Mouse (Mus musculus) limb, embryonic 10.5 days (tissue): Measurements from ENCODE around the gene Tmem132d. TPM values are rescaled to one million over a fixed set of nuclear protein-coding genes. Genes with fewer than 3 reads are reported as not detected.

Experiments used
- DNase-seq: peaks from one replicate; pipeline ENCODE4 v3.0.0-alpha.2; 2017; ENCODE audit warnings: low spot score
- H3K27ac ChIP-seq: fragments of 300-500 bp; sonication (generic); 2 replicates; pipeline ENCODE4 v1.5.1; 2016; ENCODE audit warnings: mild to moderate bottlenecking
- H3K27me3 ChIP-seq: fragments of 300-500 bp; sonication (generic); 2 replicates; pipeline ENCODE4 v1.6.1; 2016; ENCODE audit warnings: low read depth, mild to moderate bottlenecking; ENCODE audit not compliant: poor library complexity, severe bottlenecking
- H3K36me3 ChIP-seq: fragments of 300-500 bp; sonication (generic); 2 replicates; pipeline ENCODE4 v1.6.1; 2016; ENCODE audit warnings: mild to moderate bottlenecking, moderate library complexity
- H3K4me1 ChIP-seq: fragments of 300-500 bp; sonication (generic); 2 replicates; pipeline ENCODE4 v1.6.1; 2016
- H3K4me3 ChIP-seq: fragments of 300-500 bp; sonication (generic); 2 replicates; pipeline ENCODE4 v1.5.1; 2016; ENCODE audit warnings: mild to moderate bottlenecking, moderate library complexity
- H3K9me3 ChIP-seq: fragments of 300-500 bp; sonication (generic); replicated peaks from 2 replicates; pipeline ENCODE4 v1.6.1; 2016; ENCODE audit warnings: mild to moderate bottlenecking
- WGBS: fragments of 180-500 bp; shearing (Covaris S2); methylation state at CpG from one replicate; pipeline ENCODE4 v1.1.7; 2016; 5-methylcytosine and 5-hydroxymethylcytosine counted together
- polyA plus RNA-seq: library from polyadenylated mRNA; unstranded; fragments of >200 nt; fragmentation: Nextera tagmentation; extraction: Ambion mirVana; gene quantifications from 2 replicates; pipeline ENCODE4 v1.2.1, GENCODE M21; 2016

The Tmem132d gene
- polyA plus RNA-seq, 1 experiment from 2014 or later: 1.2 TPM

- H3K9me3 ChIP-seq: no peaks in the 10 kb centered on the region
- no peak overlapping the region for H3K27ac ChIP-seq
- H3K27me3 ChIP-seq: peaks cover 88% of the 10 kb centered on the region
- peak; percentile 78 for DNase-seq
- H3K4me3 ChIP-seq: no peak overlapping the region
- WGBS: 18% methylated on average over 9 of the region's 9 CpGs
- H3K36me3 ChIP-seq: no peaks in the 10 kb centered on the region
- peaks cover 16% of the 10 kb centered on the region for H3K4me1 ChIP-seq
Observed at GRCm38 (mm10) chr5:128436909-128437308, 4.0 kb upstream of the Tmem132d start.

DNA sequence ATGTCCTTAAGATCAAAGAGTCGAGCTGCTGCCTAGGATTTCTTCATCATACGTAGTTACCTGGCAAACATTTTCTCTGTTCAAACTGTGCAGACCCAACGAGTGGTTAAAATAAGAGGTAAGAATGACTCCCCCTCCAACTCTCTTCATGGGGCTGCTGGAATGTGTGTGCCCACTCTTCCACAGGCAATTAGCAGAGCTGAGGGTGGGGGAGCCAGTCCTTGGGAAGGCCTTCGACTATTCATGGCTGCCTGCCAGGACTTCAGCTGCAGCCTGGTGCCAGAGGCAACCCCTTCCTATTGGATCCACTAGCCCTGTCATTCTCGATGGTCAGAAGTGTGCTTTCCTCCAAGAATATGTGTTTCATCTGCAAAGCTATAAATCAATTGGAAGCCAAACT, 2.8 kb upstream of the Tmem132d start:
- H3K4me1 ChIP-seq: peaks cover 16% of the 10 kb centered on the region
- H3K36me3 ChIP-seq: no peaks in the 10 kb centered on the region
- H3K27me3 ChIP-seq: peaks cover 89% of the 10 kb centered on the region
- H3K27ac ChIP-seq: no peak overlapping the region
- 72% methylated on average over 5 of the region's 5 CpGs for WGBS
- H3K9me3 ChIP-seq: no peaks in the 10 kb centered on the region
- no peak overlapping the region for H3K4me3 ChIP-seq
- no peak for DNase-seq

- Histone ChIP-seq H3K9me3 (no peaks in the 10 kb centered on the region), H3K27ac (no peak overlapping the region), H3K27me3 (peaks cover 93% of the 10 kb centered on the region), H3K4me1 (peaks cover 16% of the 10 kb centered on the region), H3K36me3 (no peaks in the 10 kb centered on the region), H3K4me3 (no peak overlapping the region)
- DNase-seq: no peak
- 50% methylated on average over 9 of the region's 9 CpGs for WGBS
Observed at GRCm38 (mm10) chr5:128433786-128434185, 909 bp upstream of the Tmem132d start.

- peaks cover 16% of the 10 kb centered on the region for H3K4me1 ChIP-seq
- under 1% methylated on average over 32 of the region's 37 CpGs for WGBS
- peak overlapping the region; percentile 61 for H3K4me3 ChIP-seq
- H3K36me3 ChIP-seq: no peaks in the 10 kb centered on the region
- peak; percentile 52 for DNase-seq
- H3K27ac ChIP-seq: peak overlapping the region; percentile 64
- peaks cover 79% of the 10 kb centered on the region for H3K27me3 ChIP-seq
- H3K9me3 ChIP-seq: no peaks in the 10 kb centered on the region
Observed at GRCm38 (mm10) chr5:128432422-128432821, 455 bp downstream of the Tmem132d start.

DNA sequence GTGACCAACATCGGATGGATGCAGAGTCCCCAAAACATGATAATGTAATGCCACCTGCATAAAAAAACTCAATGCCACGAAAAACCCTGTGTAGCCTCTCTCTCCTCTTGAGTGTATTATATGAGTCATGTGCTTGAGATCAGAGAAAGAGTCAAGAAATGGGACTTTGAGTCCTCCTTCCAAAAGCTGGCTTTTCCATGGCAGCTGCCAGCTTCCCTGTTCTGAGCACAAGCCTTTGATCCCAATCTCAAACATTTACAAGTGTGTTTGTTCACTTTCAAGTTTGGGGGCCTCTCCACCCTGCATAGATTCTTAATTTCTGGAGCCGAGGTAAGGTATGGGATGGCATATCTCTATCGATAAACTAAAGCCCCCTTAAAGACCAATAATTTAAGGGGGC, 8.2 kb downstream of the Tmem132d start:
- Histone ChIP-seq H3K4me3 (no peak overlapping the region), H3K36me3 (no peaks in the 10 kb centered on the region), H3K27ac (no peak overlapping the region), H3K9me3 (no peaks in the 10 kb centered on the region), H3K4me1 (no peaks in the 10 kb centered on the region), H3K27me3 (peaks cover 3% of the 10 kb centered on the region)
- DNase-seq: no peak
- 91% methylated on average over 4 of the region's 4 CpGs for WGBS

- WGBS: 89% methylated on average over 2 of the region's 2 CpGs
- H3K27me3 ChIP-seq: no peaks in the 10 kb centered on the region
- no peaks in the 10 kb centered on the region for H3K36me3 ChIP-seq
- no peak overlapping the region for H3K4me3 ChIP-seq
- H3K9me3 ChIP-seq: no peaks in the 10 kb centered on the region
- H3K27ac ChIP-seq: no peak overlapping the region
- DNase-seq: no peak
- no peaks in the 10 kb centered on the region for H3K4me1 ChIP-seq
Observed at GRCm38 (mm10) chr5:128424213-128424612, 8.7 kb downstream of the Tmem132d start.

DNA sequence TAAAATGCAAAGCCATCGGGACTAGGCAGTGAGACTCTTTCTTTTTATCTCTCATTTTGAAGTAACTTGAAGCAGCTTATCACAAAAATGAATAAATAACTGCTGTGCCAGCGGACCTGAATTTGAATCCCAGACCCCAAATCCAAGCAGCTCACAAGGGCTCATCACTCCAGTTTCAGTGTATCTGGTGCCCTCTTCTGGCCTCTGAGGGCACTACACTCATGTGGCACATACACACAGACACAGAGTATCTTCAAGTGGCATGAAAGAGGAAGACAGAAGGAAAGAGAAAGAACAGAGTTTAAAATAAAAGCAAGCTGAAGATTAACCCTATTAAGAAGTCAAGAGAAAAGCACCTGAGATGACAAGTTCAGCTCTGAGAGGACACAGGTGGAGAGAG, 10.8 kb downstream of the Tmem132d start:
- DNase-seq: no peak
- H3K4me1 ChIP-seq: no peaks in the 10 kb centered on the region
- no peaks in the 10 kb centered on the region for H3K27me3 ChIP-seq
- no peaks in the 10 kb centered on the region for H3K36me3 ChIP-seq
- H3K4me3 ChIP-seq: no peak overlapping the region
- no peaks in the 10 kb centered on the region for H3K9me3 ChIP-seq
- WGBS: 94% methylated on average over 2 of the region's 2 CpGs
- H3K27ac ChIP-seq: no peak overlapping the region

GRCm38 (mm10) chr5:128418149-128418710, 14.6 kb downstream of the Tmem132d start:
- H3K4me1 ChIP-seq: no peaks in the 10 kb centered on the region
- no peaks in the 10 kb centered on the region for H3K9me3 ChIP-seq
- no peak for DNase-seq
- H3K27ac ChIP-seq: no peak overlapping the region
- H3K36me3 ChIP-seq: no peaks in the 10 kb centered on the region
- H3K4me3 ChIP-seq: no peak overlapping the region
- WGBS: 75% methylated on average over 11 of the region's 11 CpGs
- no peaks in the 10 kb centered on the region for H3K27me3 ChIP-seq

GRCm38 (mm10) chr5:128414056-128414455, 18.8 kb downstream of the Tmem132d start:
- 43% methylated on average over 8 of the region's 8 CpGs for WGBS
- no peak overlapping the region for H3K4me3 ChIP-seq
- H3K36me3 ChIP-seq: no peaks in the 10 kb centered on the region
- no peak for DNase-seq
- no peaks in the 10 kb centered on the region for H3K9me3 ChIP-seq
- no peaks in the 10 kb centered on the region for H3K27me3 ChIP-seq
- peaks cover 5% of the 10 kb centered on the region; the same call in 1 of the 2 replicates for H3K4me1 ChIP-seq
- no peak overlapping the region for H3K27ac ChIP-seq

DNA sequence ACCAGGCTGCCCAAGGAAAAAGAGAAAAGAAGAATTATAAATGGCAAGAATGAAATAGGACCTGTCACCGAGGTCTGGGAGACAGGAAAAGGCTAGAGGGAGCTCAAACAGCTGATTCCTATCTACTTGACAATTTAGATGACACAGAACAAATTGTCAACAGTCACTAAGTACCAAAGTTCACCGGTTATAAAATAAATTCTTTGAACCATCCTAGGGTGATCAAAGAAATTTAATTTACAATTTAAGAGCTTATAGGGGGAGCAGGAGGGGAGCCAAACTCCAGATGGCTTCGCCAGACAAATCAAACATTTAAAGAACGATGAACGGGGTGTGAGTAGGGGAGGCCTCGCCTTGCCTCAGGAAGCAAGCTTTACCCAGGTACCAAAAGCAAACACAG, 20.6 kb downstream of the Tmem132d start:
- no peak overlapping the region for H3K27ac ChIP-seq
- DNase-seq: no peak
- peaks cover 5% of the 10 kb centered on the region; the same call in 1 of the 2 replicates for H3K4me1 ChIP-seq
- no peaks in the 10 kb centered on the region for H3K36me3 ChIP-seq
- H3K9me3 ChIP-seq: no peaks in the 10 kb centered on the region
- no peaks in the 10 kb centered on the region for H3K27me3 ChIP-seq
- 29% methylated on average over 6 of the region's 6 CpGs for WGBS
- no peak overlapping the region for H3K4me3 ChIP-seq

DNA sequence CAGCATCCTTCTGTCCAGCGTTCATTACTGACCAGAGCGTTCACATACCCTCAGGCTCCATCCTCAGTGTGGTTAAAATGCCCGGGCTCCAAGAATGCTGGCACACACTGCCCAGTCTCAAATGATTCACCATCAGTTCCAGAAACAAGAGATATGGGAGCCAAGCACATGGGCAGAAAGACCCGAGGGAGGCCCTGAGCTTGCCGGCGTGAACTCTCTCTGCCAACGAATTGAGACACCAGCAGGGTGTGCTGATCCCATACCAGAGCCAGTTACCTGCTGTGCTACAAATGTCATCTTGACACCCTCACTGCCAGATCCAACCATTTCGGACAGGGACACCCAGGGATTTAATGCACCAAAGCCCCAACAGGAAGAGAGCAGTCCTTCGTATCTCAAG, 25.3 kb downstream of the Tmem132d start:
- DNase-seq: no peak
- H3K36me3 ChIP-seq: no peaks in the 10 kb centered on the region
- H3K27ac ChIP-seq: no peak overlapping the region
- peaks cover 2% of the 10 kb centered on the region; the same call in 1 of the 2 replicates for H3K4me1 ChIP-seq
- WGBS: 86% methylated on average over 9 of the region's 9 CpGs
- no peaks in the 10 kb centered on the region for H3K9me3 ChIP-seq
- H3K4me3 ChIP-seq: no peak overlapping the region
- H3K27me3 ChIP-seq: no peaks in the 10 kb centered on the region

- no peaks in the 10 kb centered on the region for H3K9me3 ChIP-seq
- no peaks in the 10 kb centered on the region for H3K36me3 ChIP-seq
- no peak overlapping the region for H3K27ac ChIP-seq
- no peaks in the 10 kb centered on the region for H3K27me3 ChIP-seq
- DNase-seq: no peak
- H3K4me3 ChIP-seq: no peak overlapping the region
- no peaks in the 10 kb centered on the region for H3K4me1 ChIP-seq
- 94% methylated on average over 8 of the region's 8 CpGs for WGBS
Observed at GRCm38 (mm10) chr5:128405071-128405470, 27.8 kb downstream of the Tmem132d start.

DNA sequence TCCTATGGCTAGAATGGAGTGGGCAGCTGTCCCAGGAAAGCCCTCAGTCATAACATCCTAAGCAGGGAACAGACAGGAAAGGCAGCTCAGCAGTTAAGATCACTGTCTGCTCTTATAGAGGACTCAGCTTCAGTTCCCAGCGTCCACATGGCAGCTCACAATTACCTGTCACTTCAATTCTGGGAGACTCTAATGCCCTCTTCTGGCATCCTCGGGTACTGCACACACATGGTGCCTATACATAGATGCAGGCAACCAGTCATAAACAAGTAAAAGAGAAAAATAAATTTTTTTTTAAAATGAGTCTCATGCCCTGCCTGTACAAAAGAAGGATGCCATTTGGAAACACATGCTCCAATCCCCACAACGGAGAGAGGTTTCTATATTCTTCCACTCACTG, 28.7 kb downstream of the Tmem132d start:
- Histone ChIP-seq H3K9me3 (no peaks in the 10 kb centered on the region), H3K4me1 (no peaks in the 10 kb centered on the region), H3K27me3 (no peaks in the 10 kb centered on the region), H3K4me3 (no peak overlapping the region), H3K36me3 (no peaks in the 10 kb centered on the region), H3K27ac (no peak overlapping the region)
- WGBS: 94% methylated on average over 3 of the region's 3 CpGs
- no peak for DNase-seq

GRCm38 (mm10) chr5:128392372-128392771, 40.5 kb downstream of the Tmem132d start:
- Histone ChIP-seq H3K36me3 (no peaks in the 10 kb centered on the region), H3K4me3 (no peak overlapping the region), H3K9me3 (no peaks in the 10 kb centered on the region), H3K27me3 (no peaks in the 10 kb centered on the region), H3K4me1 (peaks cover 16% of the 10 kb centered on the region), H3K27ac (no peak overlapping the region)
- WGBS: 79% methylated on average over 3 of the region's 3 CpGs
- DNase-seq: no peak
